Mouse (Mus musculus) kidney, adult 8-10 months (tissue): ENCODE results near the gene Syt1.

Experiments
- DNase-seq, 2 experiments: peaks; one replicate each; pipeline ENCODE4 v3.0.0; 2022

The Syt1 gene

DNA sequence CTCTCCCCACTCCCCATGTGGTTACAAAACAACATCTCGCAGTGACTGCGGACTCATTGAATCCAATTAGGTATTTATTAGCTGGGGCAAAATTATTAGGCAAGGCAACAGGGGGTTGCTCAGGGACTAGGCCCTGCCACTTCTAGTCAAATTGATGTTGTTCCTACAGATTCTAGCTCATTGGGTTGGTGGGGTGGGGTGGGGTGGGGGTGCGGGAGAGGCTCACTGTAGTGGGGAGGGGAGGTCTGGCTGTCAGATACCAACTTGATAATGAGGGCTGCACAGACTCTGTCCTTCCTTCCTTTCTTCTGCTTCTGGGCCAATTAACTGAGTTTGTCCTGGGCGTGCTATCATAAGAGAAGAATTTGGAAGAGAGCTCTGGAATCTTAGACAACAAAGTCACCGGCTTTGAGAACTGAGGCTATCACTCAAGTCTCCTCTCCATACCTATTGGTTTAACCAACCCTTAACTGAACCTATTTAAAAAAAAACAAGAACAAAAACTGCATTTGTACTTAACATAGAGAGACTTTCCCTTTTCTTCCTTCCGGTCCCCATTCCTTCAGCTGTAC lies 441.1 kb downstream of the Syt1 start:
- no peak for DNase-seq

DNA sequence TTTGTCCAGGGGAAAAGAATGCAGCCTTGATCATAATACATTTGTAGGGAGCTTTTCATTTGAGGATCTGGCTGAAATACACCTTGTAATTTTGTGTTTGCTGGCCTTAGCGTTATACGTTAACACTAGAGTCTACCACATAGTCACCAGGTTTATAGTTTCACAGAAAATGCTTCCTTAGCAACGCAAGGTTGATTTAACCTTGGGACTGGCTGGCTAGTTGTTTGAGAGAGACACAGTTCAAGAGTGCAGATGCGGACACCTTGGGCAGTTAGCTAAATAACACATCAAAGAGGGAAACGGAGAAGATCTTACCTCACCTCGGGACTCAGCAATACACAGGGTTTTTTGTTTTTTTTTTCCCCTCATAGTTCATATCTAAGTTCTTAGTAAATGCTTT lies 441.9 kb downstream of the Syt1 start:
- peak; percentile 34 to 67 for DNase-seq

DNA sequence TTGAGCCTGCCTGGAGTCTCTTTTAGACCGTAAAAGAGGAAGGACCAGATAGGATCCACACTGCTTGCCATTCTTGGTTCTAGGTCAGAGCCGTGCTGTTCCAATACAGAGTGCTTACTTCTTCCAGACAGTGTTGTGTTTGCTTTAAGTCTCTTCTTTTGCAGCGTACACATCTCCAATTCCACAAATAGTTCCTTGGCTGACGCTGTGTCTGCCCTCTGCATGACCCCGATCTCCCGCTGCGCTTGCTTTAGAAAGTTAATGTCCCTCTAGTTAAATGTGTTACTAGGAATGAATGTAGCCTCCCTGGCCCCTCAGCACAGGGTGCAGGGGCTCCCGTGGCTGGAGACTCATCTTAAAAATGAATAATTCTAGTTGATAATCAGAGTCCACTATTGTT lies 442.6 kb downstream of the Syt1 start:
- DNase-seq, result peak; percentile 85 to 86

DNA sequence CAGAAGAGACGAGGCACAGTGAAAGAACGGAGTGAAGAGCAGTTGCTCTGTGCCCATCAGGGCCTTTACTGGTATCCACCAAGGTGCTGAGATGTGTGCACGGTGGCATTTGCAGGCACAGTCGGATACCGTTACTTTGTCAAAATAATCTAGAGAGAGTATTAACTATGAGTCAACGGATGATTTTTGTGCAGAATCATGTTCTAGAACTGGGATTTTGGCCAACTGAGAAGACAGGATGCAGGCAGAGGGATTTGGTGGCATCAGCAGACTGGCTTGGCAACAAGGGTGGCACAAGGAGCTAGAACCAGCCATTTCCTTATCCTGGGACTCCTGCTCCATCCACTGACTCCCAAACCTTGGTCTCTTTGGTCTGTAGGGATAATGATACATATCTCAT lies 443.3 kb downstream of the Syt1 start:
- no peak for DNase-seq

DNA sequence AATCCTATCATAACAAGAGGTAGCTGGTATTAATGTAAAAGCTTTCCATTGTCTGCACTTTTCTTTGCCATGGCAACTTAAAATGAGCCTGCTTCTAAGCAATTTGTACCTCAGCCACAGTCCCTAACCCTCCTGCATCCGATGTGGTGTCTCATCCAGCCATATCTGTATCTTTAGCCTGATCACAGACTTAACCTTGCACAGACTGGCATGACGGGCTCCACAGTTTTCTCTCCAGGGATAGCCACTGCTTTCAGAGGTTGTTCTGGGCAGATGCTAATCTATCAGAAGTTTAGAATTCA lies 451.2 kb downstream of the Syt1 start:
- no peak for DNase-seq

DNA sequence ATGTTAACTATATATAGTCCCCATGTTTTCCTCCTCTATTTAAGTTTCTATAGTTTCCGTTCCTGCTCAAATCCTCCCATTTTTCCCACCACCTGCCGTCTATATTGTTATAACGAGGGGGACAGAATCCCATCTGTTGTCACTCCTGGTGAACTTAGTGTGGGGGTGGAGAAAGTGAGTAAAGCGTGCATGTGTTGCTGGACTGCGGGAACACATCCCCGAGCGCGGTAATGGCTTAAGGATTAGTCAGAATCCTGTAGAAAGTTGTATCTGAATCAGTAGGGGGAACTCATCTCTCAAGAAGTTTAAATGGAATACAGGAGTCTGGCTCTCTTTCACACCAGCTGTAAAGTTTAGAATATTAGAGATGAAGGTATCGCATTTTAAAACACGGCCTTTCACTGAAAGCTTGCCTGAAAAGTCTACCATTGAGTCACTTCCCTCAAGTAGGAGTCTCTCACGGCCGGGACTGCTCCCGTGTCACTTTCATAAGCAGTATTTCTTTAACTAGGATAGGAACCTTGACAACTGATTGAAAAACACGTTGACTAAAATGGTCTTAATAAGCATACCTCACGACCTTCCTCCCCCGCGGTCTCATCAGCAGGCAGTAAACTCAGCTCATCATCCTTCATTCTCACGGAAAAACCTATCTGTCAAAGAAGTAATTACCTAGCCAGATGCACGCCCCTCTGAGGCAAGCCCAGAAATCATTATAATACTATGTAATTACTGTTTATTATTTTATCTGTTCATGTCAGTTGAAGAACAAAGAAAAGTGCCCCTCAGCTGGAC lies 451.8 kb downstream of the Syt1 start:
- no peak for DNase-seq

DNA sequence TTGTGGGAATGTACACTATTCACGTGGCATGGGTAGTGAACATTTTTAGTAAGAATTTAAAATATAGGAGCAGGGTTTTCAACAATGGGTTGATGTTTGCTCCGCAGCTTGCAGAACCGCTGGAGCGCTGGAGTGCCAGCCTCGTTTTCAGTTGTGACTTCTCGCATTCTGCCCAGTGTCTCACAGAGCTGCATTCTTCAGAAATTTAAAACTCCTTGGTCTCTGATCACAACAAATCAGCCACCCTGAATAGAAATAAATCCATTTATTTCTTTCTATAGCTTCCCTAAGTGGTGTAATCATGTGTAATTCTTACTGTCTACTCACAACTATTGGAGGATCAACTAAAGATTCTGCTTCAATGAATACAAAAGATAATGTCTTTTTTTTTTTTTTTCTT lies 458.2 kb downstream of the Syt1 start:
- no peak for DNase-seq

DNA sequence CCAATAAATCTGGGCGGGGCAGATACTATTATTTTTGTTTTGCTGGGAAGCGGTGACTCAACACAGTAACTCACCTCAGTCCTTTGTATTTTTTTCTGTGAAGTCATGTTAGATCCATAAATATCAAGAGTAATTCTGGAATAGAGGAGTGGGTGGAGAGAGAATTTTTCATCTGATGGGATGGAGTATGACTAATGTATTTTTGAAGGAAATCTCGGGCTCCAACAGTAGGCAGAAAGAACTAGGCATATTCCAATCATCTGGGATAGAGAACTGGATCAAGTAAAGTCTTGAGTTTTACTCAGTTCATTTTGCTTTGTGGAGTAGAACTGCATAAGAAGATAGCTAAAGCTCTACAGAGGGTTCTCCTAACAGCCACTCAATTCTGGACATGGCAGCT lies 465.1 kb downstream of the Syt1 start:
- DNase-seq, result no peak

DNA sequence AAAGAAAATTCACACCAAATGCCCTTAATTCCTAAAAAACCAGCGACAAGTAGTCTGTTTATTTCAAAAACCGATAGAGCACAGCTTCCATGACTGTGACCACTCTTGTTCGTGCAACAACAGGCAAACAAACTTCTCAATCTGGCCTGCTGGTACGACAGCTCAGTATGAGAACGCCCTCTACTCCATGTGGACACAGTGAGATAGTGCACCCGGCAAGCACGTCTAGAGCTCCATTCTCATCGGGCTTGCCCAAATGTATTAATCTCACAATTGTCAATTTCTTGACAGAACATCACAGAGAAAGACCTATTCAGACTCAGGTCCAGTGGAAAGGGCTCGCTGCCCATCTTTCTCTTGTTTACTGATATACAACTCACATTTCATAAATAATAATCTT lies 469.2 kb downstream of the Syt1 start:
- DNase-seq, result no peak

DNA sequence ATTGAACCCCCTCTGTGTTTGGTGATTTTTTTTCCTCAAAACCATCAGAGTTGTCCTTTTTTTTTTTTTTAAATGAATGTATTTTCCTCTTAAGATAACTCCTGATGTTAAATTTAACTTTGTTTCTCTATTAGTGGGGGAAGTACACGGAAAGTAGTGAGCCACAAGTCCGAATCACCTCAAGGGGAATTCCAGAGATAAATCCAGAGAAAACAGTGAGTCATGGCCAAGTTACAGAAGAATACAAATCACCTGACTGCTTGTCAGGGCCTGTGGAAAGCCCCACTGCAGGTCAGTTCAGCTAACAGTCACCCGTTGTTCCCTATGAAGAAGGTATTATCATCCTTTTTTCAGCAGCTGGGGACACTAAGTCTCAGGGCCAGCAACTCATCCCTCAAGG lies 472.2 kb downstream of the Syt1 start:
- no peak for DNase-seq

DNA sequence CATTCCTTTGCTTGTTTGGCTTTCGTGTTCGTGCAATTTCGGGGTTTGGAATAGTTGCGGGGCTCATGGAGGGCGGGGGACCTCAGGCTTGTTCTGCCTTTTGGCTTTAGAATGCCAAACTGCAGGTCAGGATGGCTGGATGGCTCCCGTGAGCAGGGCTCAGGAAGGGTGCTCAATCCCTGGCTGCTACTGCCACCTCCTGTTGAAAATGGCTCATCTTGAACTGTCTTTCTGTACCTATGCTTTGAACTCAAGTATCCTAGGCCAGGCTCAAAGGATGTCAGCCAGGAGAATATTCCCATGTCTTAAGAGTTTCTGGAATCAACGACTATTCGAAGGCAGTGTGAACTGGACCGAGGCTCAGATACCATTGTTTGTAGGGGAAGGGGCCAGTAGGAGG lies 473.1 kb downstream of the Syt1 start:
- DNase-seq, result peak; percentile 46 to 76

DNA sequence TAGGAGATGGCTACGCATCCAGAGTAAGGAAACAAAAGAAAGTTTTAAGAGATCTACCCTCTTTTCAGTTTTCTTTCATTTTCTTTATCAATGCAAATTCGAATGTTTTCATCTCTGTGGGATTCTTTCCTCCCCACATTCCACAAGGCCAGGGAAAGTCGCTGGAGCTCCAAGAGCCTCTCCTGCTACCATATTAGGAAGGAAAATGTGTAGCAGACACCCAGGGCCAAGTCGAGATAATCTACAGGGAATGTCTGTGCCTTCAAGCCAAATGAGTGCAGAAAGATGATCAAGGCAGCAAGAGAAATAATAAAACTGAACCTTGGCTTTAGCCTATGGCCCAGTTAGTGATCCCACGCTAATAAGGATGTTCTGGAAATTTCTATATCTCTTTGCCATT lies 474.9 kb downstream of the Syt1 start:
- no peak for DNase-seq

DNA sequence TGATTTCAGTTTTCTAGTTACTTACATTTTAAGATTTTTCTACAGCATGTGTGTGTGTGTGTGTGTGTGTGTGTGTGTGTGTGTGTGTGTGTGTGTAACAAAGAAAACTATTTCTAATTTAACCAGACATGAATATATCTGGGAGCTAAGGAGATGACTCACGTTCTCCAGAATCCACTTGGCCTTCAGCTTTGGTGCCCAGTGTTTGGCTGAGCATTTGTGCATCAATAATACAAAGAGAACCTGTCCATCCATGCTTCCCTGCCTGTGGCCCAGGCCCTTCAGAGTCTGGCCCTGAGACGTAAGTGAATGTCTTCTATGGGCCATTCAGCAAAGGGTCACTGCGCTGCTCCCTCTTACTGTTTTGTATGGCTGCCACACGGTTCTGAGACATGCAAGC lies 476.7 kb downstream of the Syt1 start:
- no peak for DNase-seq

DNA sequence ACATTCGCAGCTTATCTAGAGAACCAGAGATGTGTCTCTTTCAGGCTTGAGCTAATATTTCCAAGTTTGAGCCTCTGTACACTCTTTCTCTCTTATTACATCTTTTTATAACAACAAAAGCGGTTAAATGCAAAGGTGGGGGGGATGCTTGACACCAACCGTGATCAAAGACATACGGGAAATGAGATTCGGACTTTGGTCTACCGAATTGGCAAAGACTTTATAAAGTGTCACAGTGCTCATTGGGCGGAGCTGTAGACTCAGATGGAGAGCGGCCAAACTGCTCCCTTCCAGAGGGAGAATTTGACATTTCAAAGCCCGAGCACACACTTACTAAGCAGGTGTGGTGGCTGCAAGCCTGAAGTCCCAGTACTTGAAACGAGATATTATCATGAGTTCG lies 477.9 kb downstream of the Syt1 start:
- peak in 1 of 2 experiments; percentile 7 for DNase-seq

DNA sequence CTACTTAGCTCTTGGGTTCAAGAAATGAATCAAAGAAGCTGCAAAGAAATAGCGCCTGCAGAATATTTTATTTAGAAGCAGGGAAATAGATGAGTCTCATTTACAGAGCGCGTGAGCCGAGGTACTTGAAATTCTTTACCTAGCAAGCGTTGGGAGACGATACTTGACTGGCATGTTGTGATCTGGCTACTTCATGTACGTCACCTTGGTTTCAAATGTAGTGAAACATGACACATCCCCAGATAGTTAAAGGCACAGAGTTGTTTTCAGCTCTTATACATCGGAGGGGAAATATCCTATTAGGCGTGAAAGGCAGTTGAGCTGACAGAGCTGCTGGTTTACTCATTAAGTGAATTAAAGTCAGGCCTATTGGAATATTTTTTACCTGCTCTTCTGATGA lies 478.5 kb downstream of the Syt1 start:
- no peak for DNase-seq

DNA sequence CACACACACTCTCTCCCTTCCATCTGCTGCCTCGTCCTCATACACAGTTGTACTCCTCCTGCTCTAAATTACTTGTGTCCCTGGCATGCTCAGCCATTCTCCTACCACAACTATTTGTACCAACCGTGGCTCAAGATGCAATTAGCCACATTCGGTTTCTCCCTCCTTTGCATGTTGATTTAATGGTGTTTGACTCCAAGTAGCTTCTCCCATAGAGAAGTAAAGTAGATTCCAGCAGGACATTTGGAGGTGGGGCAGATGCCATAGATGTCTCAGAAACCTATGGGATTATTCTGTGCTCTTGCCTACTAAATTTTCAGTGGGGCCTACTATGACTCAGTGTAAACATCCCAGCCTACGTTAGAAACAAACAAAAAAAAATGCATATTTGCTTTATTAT lies 479.1 kb downstream of the Syt1 start:
- no peak for DNase-seq

DNA sequence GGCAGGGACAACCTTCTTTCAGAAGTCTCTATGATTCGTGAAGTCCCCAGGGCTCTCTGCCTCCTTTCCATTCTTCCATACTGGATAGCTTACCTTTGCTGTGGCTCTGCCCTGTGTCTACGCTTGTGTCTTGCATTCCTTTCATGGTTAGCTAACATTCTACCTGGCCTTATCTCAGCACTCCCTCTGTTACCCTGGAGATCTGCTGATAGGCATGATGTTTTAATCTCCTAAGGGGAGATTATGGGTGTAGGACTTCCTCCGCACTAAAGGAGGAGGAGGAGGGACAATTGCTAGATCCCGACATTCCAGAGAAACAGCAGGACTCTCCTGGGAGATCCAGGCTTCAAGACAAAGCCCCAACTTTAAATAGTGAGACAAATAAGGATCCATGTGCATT lies 479.7 kb downstream of the Syt1 start:
- no peak for DNase-seq

DNA sequence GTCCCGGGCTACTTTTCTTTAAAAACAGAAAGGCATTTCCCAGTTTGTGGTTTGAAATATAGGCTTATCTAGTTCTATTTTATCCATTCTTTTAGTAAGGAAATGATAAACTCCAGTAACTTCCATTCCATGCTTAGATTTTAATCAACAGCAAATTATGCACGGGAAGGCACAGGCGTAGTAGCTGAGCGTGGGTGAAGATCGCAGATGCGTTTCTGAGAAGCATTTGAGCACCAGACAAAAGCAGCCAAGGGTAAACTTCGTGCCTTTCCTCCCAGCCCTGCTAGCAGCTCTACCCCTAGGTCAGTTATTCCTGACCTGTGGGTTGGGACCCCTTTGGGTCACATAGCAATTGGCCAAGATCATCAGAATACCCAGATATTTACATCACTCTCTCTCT lies 482.4 kb downstream of the Syt1 start:
- no peak for DNase-seq

DNA sequence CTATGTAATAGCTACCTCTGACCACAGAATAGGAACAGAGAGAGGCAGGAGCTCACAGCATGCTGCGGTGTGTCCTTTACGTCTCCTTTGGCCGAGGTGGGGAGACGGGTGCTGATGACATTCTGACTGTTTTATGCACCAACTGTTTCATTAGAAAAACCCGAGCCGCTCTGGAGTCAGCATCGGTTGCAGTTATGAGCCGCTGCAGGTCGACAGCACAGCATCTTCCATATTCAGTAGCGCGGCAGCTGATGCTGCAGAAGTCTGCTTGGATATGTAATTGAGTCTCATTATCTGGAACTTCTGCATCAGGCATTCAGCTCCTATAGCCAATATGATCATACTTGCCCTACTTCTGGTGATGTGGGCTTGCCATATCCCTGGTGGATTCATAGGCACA lies 485.3 kb downstream of the Syt1 start:
- DNase-seq, result no peak

DNA sequence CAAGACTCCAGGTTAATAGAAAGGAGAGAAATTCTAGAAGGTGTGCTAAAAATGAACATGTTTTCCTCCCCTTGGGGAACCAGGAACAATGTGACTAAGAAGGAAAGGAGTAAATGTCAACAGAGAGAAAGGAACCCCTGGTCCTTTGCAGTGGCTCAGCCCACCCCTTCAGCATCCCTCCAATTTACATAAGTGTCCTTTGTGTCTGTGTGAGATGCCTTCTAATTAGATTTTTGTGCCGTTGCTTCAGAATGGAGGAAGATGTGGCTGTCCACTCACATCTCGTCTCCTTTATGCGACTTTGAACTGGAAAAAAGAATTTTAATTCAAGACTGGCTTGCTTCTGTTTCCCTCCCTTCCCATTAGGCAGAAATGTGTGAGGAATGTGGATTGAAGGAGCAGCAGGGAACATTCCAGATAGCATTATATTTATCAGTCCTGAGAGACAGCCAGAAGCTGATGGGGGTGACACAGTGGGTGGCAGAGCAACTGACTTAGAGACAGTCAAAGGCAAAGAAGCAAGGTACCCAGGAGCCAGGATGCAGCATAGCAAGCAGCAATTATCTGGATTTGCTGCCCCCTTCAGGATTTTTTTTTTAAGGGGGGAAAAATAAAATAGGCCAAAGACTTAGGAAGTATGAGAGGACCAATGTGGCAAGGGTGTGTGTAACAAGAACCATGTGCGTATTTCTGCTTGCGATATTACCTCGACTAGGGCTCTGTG lies 486.3 kb downstream of the Syt1 start:
- DNase-seq, result peak in 1 of 2 experiments; percentile 15

DNA sequence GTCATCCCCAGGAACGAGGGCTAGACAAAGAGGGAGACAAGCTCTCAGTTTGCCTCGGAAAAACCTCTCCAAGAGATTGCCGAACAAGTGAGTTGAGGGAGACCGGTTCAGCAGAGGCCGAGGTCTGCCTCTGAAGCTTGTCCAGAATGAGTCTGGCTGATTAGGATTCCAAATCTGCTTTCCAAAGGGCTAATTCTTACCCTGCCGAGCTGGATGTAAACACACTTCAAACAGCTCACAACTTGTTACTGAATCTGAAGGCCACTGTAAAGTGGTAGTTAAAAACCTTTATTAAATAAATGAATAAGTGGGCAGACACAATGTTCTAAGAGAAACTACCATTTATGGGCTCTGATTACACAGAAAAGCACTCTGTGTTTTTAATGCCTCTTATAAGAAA lies 491.6 kb downstream of the Syt1 start:
- no peak for DNase-seq

DNA sequence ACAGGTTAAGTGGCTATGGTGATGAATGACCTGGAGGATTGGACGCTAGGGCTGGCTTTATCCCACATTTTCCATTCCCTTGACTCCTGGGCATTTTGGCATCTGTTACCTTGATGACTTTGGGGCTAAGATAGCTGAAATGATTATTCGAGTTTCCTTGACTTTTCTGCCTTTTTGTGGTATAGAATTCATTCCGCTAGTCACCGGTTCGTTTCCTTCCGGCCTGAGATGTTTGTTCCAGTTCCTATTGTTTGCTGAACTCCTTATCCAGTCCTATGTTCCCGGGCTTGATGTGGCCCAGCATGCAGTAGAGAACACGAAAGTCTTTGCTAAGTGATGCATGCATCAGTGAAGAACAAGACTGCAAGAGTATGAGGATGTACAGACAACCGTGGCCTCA lies 493.7 kb downstream of the Syt1 start:
- no peak for DNase-seq

DNA sequence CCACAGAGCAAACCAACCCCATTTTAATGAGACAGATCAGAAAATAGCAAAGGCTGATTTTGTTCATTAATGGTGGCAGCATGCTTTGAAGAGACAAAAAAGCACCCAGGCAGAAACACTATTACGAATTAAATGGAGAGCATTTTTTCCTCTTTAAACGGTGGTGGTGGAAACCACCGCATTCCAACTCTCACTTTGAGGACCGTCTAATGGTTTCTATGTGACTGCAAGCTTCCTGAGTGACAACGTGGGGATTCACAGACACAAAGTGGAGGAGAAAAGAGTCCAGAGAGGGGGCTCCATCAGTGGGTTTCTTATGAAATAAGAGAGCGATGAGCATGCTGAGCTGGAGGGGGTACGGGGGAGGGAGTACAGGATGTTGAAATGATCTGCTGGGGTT lies 496.1 kb downstream of the Syt1 start:
- no peak for DNase-seq

DNA sequence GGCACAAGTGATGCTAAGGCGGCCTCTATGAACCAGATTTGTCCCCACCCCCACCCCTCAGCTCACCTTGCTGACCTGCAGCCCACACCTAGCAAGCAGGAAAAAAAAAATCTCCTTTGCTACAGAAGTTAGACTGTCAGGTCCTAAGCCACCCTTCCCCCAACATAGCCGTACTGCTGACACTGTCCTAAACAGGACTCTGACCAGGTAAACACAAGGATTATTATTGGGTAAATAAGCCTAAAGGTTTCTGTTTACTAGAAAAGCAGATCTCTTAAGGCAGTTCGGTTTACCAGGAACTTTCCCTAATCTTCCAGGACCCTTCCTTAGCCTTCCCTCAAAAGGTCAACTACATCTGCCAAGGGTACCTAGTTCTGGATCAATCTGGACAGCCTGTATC lies 501.2 kb downstream of the Syt1 start:
- no peak for DNase-seq

DNA sequence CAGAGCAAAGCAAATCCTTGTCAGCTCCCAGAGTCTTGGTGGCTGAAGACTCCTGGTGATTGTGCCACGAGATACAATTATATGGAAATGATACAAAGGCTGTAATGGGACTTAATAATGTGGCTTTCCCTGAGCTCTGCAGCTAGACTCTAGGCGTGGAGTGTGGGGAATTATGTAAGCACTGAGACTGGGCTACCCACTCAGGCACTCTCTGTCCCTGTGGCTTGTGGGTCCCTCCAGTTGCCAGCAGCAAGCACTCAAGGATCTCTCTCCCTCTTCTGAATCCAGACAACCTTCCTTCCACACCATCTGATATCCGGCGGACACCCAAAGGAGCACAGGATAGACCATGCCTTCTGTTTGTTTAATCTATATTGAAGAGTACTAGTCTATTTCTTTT lies 503.9 kb downstream of the Syt1 start:
- no peak for DNase-seq
